Mouse (Mus musculus) limb, embryonic 13.5 days (tissue): ENCODE data around the gene Tmem209. TPM values are rescaled to one million over a fixed set of nuclear protein-coding genes. Genes with fewer than 3 reads are reported as not detected.
A peak's percentile ranks its signal among the peaks of the same experiment; 100 is the strongest.

Experiments used
- ATAC-seq: fragments of 200-750 bp; cut with Nextera tagmentation; 2 replicates; pipeline ENCODE4 v1.8.0; 2017; ENCODE audit warnings: low read depth, moderate number of reproducible peaks, moderate TSS enrichment; ENCODE audit not compliant: low FRiP score
- H3K27ac ChIP-seq: fragments of 300-500 bp; sonication (generic); 2 replicates; pipeline ENCODE4 v1.5.1; 2015; ENCODE audit warnings: inconsistent platforms, mild to moderate bottlenecking, moderate library complexity
- H3K27me3 ChIP-seq: fragments of 300-500 bp; sonication (generic); 2 replicates; pipeline ENCODE4 v1.6.1; 2015; ENCODE audit warnings: mild to moderate bottlenecking, inconsistent platforms
- H3K36me3 ChIP-seq: fragments of 300-500 bp; sonication (generic); 2 replicates; pipeline ENCODE4 v1.6.1; 2015; ENCODE audit warnings: inconsistent platforms, mild to moderate bottlenecking, moderate library complexity
- H3K4me1 ChIP-seq: fragments of 300-500 bp; sonication (generic); 2 replicates; pipeline ENCODE4 v1.6.1; 2015; ENCODE audit warnings: inconsistent platforms
- H3K4me2 ChIP-seq: fragments of 300-500 bp; sonication (generic); replicated peaks from 2 replicates; pipeline ENCODE4 v1.6.1; 2015; ENCODE audit warnings: inconsistent platforms, mild to moderate bottlenecking, moderate library complexity
- H3K4me3 ChIP-seq: fragments of 300-500 bp; sonication (generic); 2 replicates; pipeline ENCODE4 v1.5.1; 2015; ENCODE audit warnings: moderate library complexity, mild to moderate bottlenecking, inconsistent platforms
- H3K9ac ChIP-seq: fragments of 300-500 bp; sonication (generic); 2 replicates; pipeline ENCODE4 v1.6.1; 2015; ENCODE audit warnings: mild to moderate bottlenecking, inconsistent platforms
- H3K9me3 ChIP-seq: fragments of 300-500 bp; sonication (generic); 2 replicates; pipeline ENCODE4 v1.6.1; 2016; ENCODE audit warnings: inconsistent platforms
- WGBS: fragments of 180-500 bp; shearing (Covaris S2); methylation state at CpG from one replicate; pipeline ENCODE4 v1.1.7; 2015; 5-methylcytosine and 5-hydroxymethylcytosine counted together
- polyA plus RNA-seq: library from polyadenylated mRNA; unstranded; fragments of >200 nt; fragmentation: Nextera tagmentation; extraction: Ambion mirVana; gene quantifications from 2 replicates; pipeline ENCODE4 v1.2.1, GENCODE M21; 2015

Gene Tmem209
- polyA plus RNA-seq, 1 experiment from 2014 or later = 34.7 TPM

GRCm38 (mm10) chr6:30459056-30459747 lies 50.4 kb downstream of the Tmem209 start:
- no peak for ATAC-seq
- Histone ChIP-seq H3K9ac (peak overlapping the region; percentile 76; the same call in 1 of the 2 replicates), H3K4me3 (peak overlapping the region; percentile 48), H3K4me1 (peaks cover 43% of the 10 kb centered on the region), H3K4me2 (peak overlapping the region; percentile 67), H3K27ac (peak overlapping the region; percentile 98), H3K9me3 (no peaks in the 10 kb centered on the region), H3K27me3 (no peaks in the 10 kb centered on the region), H3K36me3 (peaks cover 19% of the 10 kb centered on the region)
- WGBS = 69% methylated on average over 16 of the region's 16 CpGs

DNA sequence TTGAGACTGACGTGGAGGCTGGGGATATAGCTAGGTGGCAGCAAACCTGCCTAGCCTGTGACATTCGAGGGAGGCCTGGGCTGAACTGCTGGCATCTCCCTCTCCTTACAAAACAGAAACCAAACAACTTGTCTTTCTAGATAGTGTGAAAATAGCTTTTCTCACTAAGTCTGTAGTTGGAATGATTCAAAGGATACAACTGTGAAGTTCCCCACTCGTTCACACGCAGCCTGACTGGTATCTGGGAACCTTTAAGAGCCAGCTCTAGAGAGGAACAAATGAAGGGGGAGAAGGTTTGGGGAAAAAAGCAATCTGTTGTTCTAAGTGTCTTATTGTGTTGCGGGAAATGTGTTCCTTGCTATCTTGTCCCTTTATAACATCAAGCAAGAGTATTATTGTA lies 51.0 kb downstream of the Tmem209 start:
- H3K4me1 ChIP-seq = peaks cover 43% of the 10 kb centered on the region
- no peak for ATAC-seq
- H3K36me3 ChIP-seq = peaks cover 25% of the 10 kb centered on the region
- H3K27ac ChIP-seq = no peak overlapping the region
- no peak overlapping the region for H3K4me3 ChIP-seq
- no peak overlapping the region for H3K9ac ChIP-seq
- no peak overlapping the region for H3K4me2 ChIP-seq
- H3K9me3 ChIP-seq = no peaks in the 10 kb centered on the region
- 83% methylated on average over 5 of the region's 5 CpGs for WGBS
- no peaks in the 10 kb centered on the region for H3K27me3 ChIP-seq

DNA sequence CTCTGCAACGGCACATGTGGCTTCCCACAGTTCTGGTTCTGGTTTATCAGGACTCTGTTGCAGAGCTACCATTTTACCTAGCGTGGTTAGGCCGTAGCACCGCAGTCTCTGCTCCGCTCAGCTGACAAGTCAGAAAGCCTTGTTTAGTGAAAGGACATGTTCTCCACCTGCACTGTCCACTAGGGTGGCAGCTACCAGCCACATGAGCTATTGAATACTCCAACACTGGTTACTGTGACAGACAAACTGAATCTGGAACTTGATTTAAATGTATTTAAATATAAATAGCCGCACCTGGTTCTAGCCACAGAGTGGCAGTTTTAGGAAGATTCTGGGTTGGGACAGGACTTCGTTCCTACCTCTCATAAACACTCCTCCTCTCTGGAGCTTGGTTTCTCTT lies 52.6 kb downstream of the Tmem209 start:
- Histone ChIP-seq H3K27me3 (no peaks in the 10 kb centered on the region), H3K4me2 (no peak overlapping the region), H3K9ac (no peak overlapping the region), H3K4me3 (no peak overlapping the region), H3K4me1 (peaks cover 28% of the 10 kb centered on the region), H3K9me3 (no peaks in the 10 kb centered on the region), H3K27ac (no peak overlapping the region), H3K36me3 (peaks cover 37% of the 10 kb centered on the region)
- ATAC-seq = no peak
- WGBS = 93% methylated on average over 7 of the region's 7 CpGs

DNA sequence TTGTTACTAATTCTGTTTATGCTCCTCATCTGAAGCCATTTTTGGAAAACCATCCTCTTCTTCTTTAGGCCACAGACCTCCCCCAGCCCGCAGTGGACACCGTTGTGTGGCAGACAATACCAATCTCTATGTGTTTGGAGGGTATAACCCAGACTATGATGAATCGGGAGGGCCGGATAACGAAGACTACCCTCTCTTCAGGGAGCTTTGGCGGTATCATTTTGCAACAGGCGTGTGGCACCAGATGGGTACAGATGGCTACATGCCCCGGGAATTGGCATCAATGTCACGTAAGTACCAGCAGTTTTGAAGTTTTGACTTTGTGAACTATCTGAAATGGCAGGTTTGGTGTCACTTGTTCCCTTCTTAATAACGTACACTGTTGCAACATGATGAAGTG lies 70.0 kb downstream of the Tmem209 start:
- no peak overlapping the region for H3K9ac ChIP-seq
- H3K4me3 ChIP-seq = no peak overlapping the region
- no peak overlapping the region for H3K4me2 ChIP-seq
- H3K27me3 ChIP-seq = no peaks in the 10 kb centered on the region
- H3K9me3 ChIP-seq = no peaks in the 10 kb centered on the region
- no peak for ATAC-seq
- no peaks in the 10 kb centered on the region for H3K4me1 ChIP-seq
- H3K27ac ChIP-seq = no peak overlapping the region; the same call in 1 of the 2 replicates
- peaks cover 61% of the 10 kb centered on the region for H3K36me3 ChIP-seq
- 96% methylated on average over 10 of the region's 10 CpGs for WGBS

GRCm38 (mm10) chr6:30437054-30437453 lies 72.5 kb downstream of the Tmem209 start:
- Histone ChIP-seq H3K9ac (no peak overlapping the region), H3K27me3 (no peaks in the 10 kb centered on the region), H3K4me1 (peaks cover 2% of the 10 kb centered on the region; the same call in 1 of the 2 replicates), H3K27ac (no peak overlapping the region), H3K4me2 (no peak overlapping the region), H3K9me3 (no peaks in the 10 kb centered on the region), H3K36me3 (peaks cover 41% of the 10 kb centered on the region), H3K4me3 (no peak overlapping the region)
- WGBS = 65% methylated on average over 3 of the region's 3 CpGs
- no peak for ATAC-seq

DNA sequence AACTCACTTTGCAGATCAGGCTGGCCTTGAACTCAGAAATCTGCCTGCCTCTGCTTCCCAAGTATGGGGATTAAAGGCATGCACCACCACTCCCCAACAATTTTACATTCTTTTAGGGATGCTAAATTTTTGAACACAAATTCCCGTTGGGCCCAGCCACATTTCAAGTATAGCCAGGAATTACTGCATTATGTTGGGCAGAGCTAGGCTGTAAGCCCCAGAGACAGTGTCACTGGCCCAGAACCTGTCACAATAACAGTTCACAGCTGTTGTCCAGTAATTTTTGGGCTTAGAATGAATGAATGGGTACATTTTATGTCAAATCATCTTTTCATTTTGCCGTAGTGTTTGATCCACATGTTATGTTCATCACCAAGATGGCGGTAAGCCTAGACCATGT lies 73.1 kb downstream of the Tmem209 start:
- WGBS = 93% methylated on average over 3 of the region's 3 CpGs
- Histone ChIP-seq H3K4me2 (no peak overlapping the region), H3K4me3 (no peak overlapping the region), H3K9ac (no peak overlapping the region), H3K27ac (no peak overlapping the region), H3K27me3 (no peaks in the 10 kb centered on the region), H3K9me3 (no peaks in the 10 kb centered on the region), H3K4me1 (peaks cover 2% of the 10 kb centered on the region; the same call in 1 of the 2 replicates), H3K36me3 (peaks cover 35% of the 10 kb centered on the region)
- no peak for ATAC-seq

DNA sequence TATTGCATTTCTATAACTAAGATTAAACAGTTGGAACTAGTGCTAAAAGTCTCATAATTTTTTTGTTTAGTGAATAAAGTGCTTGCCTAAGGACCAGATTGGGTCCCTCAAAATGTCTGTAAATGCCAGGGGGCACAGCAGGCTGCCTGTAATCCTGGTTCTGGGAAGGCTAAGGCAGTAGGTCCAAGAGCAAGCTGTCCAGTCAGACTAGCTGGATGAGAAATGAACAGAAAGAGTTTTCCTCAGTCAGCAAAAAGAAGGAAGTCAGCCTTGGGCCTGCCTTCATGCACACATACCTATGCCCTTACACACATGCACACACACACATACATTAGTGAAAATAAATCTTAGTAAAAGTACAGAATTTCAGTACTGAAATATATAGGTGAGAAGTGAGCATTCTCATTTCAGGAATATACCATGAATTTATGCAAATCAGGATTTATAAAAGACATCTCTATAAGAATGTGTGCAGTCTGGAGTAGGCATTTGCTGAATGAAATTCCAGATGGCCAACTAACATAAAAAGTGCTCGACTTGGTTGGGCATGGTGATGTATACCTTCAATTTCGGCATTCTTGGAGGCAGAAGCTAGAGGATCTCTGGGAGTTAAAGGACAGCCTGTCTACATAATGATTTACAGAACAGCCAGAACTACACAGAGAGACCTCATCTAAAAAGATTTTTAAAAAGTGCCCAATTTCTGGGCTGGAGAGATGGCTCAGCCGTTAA lies 77.0 kb downstream of the Tmem209 start:
- H3K36me3 ChIP-seq = peaks cover 22% of the 10 kb centered on the region
- WGBS = 51% methylated on average over 3 of the region's 3 CpGs
- H3K9me3 ChIP-seq = no peaks in the 10 kb centered on the region
- no peak overlapping the region for H3K4me2 ChIP-seq
- H3K27ac ChIP-seq = peak overlapping the region; percentile 70
- H3K27me3 ChIP-seq = no peaks in the 10 kb centered on the region
- no peak overlapping the region for H3K9ac ChIP-seq
- H3K4me3 ChIP-seq = no peak overlapping the region
- ATAC-seq = no peak
- peaks cover 2% of the 10 kb centered on the region; the same call in 1 of the 2 replicates for H3K4me1 ChIP-seq

Other genes with a start within 250 kb of the Tmem209 start
- 43.6 and 45.9 TPM in 2 replicates for gene Ube2h, start 205.2 kb downstream of the Tmem209 start, polyA plus RNA-seq
- gene Zc3hc1, start 118.8 kb downstream of the Tmem209 start, polyA plus RNA-seq = 77.7 and 83.9 TPM in 2 replicates
- gene Klhdc10, start 107.9 kb downstream of the Tmem209 start, polyA plus RNA-seq = 29.4 and 31.7 TPM in 2 replicates
- gene Ssmem1, start 66 bp upstream of the Tmem209 start, polyA plus RNA-seq = 0.22 and 0.34 TPM in 2 replicates
- 10.4 and 11.1 TPM in 2 replicates for gene Cpa2, start 31.8 kb upstream of the Tmem209 start, polyA plus RNA-seq
- 2.3 and 2.7 TPM in 2 replicates for gene Cpa4, start 58.6 kb upstream of the Tmem209 start, polyA plus RNA-seq
- gene Cpa5, start 101.2 kb upstream of the Tmem209 start, polyA plus RNA-seq = 0.33 and 0.79 TPM in 2 replicates
- gene Cpa1, start 129.4 kb upstream of the Tmem209 start, polyA plus RNA-seq = 0.88 and 1.0 TPM in 2 replicates
- 52.3 and 55.4 TPM in 2 replicates for gene Cep41, start 184.0 kb upstream of the Tmem209 start, polyA plus RNA-seq
- 1,770 and 1,957 TPM in 2 replicates for gene Mest, start 213.8 kb upstream of the Tmem209 start, polyA plus RNA-seq